Mouse (Mus musculus) embryo, embryonic 11.5 days (tissue): ENCODE results near the gene Arhgap10.
A peak's percentile ranks its signal among the peaks of the same experiment; 100 is the strongest.

Experiments
- DNase-seq: peaks from one replicate; pipeline ENCODE4 v3.0.0-alpha.2; 2012; ENCODE audit warnings: low read depth, low spot score

Arhgap10 gene

DNA sequence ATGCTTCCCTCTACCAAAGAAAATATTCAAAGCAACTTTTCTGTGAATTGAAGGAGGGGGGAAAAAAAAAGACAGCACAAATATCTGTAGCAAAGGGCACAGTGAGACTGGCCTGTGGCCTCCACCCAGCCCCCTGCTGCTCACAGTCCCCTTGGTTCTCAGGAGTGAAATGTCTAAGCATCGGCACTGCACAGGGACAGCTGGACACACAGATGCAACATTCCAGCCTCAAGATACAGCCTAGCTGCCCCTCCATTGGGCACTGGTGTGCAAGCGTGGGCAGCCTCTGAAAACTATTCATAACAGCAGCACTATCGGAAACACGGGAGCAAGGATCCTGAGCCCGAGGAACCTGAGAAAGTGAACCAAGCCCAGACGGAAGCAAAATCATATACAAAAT lies 113.7 kb downstream of the Arhgap10 start:
- no peak for DNase-seq

DNA sequence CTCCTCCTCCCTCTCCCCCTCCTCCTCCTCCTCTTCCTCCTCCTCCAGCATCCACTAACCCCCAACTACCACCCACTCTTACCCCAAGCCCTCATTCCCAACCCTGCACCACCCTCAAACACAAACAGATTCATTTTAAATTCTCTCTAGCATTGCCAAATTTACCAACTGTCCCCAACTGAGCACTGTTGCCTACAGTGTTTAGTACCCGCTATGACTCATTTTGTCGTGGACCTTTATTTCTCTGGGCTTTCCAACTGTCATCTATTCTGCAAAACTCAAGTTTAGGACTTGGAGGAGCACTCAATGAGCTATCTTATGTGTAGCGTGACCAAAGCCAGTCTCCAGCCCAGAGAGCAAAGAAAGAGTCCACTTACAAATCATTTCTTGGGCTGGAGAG lies 115.8 kb downstream of the Arhgap10 start:
- DNase-seq: no peak

DNA sequence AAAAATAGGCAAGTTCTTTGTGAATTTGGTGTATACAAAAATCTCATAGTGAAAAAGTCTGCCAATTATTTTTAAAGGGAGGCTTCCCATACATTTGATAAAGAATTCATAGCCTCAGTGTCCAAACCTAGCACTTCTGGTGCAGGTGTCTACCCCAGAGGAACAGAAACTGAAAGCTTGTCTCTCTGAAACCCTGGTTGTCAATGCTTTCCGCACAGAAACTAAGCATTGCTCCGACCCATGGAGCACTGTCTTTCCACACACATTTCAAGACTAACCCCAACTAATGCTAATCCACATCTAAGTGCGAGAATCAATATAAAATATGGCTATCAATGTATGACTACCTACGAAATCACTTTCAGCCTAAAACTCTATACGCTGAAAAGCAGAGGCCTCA lies 116.6 kb downstream of the Arhgap10 start:
- DNase-seq: no peak

DNA sequence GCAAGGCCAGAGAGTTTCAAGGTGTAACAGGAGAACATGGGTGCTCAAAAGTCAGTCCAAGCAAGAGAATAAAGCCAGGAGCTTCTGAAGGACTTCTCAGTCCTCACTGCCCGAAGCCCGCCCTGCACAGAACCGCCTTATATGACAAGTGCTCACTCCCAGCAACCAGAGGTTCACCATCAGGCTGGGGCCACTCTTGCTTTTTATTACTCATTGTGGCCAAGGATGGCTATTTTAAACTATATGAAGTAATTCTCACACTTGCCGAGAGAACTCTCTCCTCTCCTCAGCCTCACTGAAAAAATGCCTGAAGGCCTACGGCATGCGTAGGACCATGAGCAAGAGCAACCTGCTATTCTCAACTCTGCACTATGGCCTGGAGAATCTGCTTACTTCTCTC lies 133.7 kb downstream of the Arhgap10 start:
- no peak for DNase-seq

DNA sequence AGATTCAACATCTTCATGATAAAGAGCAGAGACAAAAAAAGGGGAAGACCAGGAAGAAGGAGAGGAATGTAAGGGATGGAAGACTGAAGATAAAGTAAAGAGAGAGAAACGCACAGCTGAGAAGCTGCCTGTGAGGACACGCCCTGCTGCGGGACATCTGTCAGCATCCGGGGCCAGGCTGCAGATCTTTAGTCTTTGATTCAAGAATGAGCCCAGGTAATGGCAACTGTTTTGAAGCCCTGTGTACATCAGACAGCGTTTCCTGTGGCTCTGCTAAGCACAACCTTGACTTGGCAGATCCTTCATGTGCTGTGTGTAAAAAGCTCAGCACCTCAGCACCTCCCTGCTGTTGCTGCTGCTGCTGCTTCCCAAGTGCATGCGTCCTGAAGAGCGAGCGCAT lies 134.1 kb downstream of the Arhgap10 start:
- no peak for DNase-seq

DNA sequence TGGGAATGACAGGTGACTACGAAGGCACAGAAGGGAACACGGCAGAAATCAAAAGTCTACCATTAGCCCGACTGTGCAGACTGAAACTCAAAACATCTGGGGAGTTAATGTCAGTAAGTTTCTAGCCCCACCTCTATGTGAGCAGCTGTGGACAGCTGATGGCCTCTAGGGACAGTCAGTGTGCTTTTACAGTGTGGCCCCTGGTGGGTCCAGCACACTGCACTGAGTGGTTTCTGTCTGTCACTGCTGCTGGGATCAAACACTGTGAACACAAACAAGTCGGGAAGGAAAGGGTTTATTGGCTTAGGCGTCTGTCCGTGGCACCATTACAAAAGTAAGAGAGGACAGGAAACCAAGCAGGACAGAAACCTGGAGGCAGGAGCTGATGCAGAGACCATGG lies 136.9 kb downstream of the Arhgap10 start:
- no peak for DNase-seq

DNA sequence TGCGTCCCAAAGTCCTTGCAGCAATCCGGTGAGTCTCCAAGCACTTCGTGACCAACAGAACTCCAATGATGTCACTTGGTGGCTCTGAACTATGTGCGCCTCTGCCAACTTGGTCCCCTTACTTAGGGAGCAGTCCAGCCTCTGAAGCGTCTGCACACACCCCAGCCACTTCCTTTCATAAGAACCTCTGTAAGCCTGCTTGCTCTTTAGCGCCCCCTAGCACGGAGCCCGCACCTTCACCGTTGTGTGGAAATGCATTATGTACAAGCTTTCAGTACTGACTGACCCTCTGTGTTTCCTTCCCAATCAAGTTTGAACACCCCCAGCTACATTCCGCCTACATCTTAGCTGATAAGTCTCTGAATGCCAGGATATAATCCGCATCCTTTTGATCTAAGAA lies 138.5 kb downstream of the Arhgap10 start:
- DNase-seq: peak; percentile 26

DNA sequence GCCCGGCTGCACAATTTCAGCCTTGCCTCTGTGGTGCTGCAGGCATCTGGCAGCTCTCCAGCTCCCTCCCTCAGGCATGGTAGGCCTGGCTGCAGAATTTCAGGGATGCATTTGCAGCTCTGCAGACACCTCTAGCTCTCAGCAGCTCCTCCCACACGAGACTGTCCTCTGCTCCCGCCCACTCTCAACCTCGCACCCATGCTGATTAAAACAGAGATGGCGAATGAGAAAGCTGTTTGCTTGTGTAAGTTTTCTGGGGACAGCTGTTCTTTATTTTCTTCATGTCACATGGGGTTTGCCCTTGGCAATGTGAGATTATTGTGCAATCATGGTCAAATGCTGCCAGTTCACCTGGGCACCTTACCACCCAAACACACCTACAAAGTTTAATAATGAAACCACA lies 141.3 kb downstream of the Arhgap10 start:
- no peak for DNase-seq

DNA sequence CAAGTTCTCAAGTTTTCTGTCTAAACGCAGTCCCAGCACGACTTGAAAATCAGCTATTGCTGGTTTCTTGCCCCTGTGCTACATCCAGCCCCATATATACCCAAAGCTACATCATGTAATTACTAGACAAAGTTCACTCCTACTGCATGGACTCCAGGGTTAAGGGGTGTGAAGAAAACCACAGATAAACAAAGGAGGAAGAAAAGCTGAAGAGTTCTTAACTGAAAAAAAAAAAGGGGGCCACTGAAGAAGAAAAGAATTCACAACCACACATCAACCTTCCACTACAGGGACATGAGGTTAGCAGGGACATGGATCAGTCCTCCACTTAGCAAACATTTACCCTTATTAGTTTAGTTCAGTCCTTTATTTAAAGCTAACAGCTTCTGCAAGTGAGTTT lies 141.8 kb downstream of the Arhgap10 start:
- DNase-seq: no peak

DNA sequence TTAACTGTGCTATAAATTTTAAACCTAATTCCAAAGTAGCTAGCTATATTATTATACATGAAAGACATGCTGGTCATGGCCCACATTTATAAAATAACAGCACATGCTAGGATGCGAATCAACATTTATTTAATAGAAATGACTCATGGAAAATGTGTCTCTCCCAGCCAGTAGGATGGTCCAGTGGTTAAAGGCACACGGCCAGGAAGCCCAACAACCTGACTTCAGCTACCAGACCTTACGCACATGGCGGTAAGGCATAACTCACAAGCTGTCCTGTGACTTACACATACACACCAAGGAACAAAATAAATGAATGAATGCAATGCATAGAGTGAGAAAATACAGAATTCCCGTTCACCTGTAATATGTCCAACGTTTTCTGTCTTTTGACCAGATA lies 146.7 kb downstream of the Arhgap10 start:
- DNase-seq: no peak

DNA sequence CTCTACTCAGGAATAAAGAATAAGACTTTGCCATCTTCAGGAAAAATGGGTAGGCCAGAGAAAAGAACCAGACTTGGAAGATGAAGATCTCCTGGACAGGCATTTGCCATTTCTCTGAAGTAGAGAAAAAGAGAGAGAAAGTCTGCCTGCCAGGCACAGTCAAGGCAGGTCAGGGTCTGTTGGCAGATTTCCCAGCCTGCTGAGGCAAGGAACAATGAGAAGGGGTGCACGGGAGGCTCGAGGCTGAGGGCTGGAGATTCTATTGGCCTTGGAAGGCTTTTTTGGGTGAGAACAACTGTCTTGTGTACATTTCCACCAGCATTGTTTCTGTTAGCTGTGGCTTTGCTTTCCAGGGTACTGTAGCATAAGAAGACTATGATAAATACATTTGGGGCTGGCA lies 147.4 kb downstream of the Arhgap10 start:
- no peak for DNase-seq

DNA sequence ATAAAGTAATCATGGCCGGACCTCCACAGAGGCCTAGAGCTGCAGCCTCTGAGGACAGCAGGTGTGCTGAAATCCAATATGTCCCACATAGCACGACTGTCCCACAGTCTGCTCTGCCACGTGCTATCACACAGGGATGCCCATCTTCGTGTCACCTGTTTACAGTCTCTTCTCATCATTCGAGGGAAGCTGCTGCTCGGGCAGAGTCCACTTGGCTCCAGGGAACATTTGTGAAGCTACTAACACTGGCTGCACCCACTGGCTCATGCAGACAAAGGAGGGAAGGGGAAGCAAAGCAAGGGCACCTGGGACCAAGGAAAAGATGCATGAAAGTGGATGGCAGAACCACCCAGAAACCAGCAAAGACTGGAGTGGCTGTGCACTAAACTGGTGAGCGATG lies 148.1 kb downstream of the Arhgap10 start:
- no peak for DNase-seq

DNA sequence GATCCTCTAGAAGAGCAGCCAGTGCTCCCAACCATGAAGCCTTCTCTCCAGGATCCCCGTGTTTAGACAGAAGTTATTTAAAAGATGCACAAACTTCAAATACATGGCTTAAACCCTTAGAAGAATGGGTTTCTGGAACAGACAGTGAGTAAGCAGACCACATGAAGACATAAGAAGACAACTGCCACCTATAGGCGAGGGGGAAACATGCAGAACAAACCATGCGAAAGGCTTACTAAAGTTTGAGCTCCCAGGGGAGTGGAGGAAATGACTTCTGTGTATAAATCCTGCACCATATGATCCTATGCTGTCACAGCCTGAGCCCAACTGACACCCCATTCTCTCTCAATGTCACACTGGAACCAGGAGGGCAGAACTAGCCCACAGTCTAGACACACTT lies 150.7 kb downstream of the Arhgap10 start:
- DNase-seq: no peak

DNA sequence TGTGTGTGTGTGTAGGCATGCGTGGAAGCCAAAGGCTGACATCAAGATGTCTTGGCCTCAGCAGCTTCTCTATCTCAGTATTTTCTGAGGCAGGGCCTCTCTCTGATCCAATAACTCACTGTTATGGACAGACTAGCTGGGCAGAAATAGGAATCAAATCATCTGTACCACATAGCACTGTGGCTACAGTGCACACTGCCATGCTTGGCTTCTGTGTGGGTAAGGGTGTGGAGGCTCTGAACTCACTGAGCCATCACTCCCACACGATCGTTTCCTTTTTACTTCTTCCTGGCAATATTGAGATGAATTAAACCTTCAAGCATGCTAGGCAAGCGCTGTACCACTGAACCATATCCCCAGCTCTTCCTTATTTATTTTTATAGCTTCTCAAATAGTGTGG lies 151.3 kb downstream of the Arhgap10 start:
- no peak for DNase-seq

DNA sequence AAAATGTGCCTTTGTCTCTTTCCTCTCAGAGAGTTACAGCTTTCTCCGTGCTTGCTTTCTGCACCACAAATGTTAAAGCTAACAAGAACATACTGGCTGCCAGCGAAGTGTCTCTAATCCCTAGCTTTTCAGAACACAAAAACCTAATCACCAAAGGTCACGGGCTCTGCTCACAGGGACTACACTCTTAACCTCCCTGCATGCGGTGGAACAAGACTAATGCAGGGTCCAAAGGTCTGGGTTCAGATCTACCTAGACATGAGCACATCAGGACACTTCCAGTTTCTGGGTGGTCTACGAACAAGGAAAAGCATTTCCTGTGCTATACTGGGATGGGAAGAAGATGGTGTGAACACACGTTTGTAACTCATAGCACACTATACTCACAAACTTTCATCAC lies 151.8 kb downstream of the Arhgap10 start:
- DNase-seq: no peak

DNA sequence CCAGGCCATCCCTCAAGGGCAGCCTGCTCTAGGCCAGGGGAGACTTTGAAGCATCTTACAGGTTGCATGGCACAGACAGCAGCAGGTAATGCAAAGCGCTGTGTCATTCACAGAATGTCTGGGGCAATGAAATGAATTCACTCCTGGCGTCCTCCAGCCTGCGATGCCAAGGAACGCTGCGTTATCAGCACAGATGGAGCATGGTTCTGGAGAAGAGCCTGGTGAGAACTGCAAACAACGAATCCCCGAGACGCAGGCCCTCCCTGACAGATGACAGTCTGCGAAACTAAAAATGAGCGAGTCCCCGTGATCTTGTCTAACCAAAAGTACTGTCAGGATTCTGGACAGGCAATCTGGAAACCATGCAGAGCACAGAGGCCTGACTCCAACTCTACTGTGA lies 153.3 kb downstream of the Arhgap10 start:
- DNase-seq: no peak

DNA sequence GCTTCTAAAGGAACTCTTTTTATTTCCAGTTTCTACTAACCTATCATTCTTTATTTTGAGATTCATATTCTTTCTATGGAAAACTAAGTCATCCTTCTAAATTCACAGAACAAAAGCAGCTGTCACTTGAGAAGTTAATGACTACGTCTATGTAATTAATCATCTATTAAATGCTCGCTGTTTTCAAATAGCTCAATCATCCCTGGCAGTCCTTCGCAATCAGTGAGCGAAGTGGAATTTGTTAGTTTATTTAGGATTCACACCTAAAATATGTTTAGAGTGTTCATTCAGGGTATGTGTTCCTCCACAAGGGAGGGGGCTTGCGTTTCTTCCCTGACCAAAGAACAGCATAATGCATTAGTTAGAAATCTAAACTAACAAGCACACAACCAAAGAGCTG lies 156.9 kb downstream of the Arhgap10 start:
- no peak for DNase-seq

DNA sequence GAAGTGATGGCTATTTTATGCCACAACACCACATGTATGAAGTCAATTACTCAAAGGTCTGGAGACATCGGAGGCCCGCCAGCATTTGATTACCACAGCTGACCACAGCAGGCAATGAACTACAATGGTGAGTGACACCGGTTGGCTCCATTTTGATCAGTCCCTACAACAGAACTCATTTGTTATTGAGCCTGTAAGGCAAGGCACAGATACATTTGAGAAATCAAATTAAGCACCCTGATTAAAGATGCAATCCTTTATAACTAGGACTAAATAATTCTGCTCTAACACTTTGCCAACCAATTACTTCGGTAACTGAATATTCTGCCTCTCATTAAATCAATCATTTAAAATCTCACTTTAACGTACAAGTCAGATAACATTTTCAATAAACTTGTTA lies 157.3 kb downstream of the Arhgap10 start:
- DNase-seq: no peak

DNA sequence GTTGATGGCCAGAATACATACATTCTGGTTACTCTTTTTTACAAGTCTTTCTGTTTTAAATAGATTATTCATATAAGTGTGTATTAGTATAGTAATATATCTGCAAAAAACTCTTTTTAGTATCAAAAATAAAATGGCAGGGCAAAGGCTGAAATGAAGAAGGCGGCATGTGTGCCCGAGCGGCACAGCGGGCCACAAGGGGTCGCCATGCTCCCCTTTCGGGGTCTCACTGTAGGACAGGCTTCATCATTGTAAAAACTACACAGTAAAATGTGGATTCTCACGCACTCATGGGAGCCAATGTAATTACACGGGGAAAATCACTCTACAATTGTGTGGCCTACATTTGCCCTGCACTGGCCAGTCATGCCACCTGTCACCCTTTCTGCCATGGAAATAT lies 160.6 kb downstream of the Arhgap10 start:
- no peak for DNase-seq

DNA sequence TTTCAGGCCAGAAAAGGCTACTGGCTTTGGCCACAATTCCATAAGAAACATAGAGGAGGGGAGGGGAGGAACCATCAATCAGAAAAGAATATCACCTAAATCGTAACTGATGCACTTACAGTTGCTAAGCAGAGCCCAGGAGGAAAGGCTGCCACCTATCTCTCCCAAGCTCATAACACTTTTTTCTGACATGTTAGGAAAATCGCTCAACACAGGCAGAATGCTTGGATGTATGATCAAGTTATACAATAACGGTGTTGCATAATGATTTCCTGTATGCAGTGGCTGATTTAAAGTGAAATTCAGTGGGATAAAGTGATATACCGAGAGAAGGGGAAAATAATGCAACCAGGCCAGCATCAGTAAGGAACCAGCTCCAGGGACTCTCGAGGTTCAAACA lies 162.4 kb downstream of the Arhgap10 start:
- DNase-seq: no peak

DNA sequence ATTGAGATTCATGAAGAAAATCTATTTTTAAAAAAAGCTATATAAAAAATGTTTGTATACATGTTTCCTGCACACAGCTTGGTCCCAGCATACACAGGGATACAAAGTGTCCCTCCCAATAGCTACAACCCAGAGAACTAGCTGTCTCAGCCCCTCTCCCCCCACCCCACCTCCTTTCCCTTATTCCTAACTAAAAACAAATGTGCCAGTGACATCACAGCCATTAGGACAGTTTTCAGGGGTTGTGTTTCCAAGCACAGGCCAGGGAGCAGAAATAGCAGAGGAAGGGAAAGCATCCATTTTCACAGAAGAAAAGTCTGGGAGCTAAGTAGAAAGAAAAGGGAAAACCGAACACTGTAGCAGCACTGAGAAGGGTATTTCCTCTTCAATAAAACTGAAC lies 163.6 kb downstream of the Arhgap10 start:
- DNase-seq: no peak

DNA sequence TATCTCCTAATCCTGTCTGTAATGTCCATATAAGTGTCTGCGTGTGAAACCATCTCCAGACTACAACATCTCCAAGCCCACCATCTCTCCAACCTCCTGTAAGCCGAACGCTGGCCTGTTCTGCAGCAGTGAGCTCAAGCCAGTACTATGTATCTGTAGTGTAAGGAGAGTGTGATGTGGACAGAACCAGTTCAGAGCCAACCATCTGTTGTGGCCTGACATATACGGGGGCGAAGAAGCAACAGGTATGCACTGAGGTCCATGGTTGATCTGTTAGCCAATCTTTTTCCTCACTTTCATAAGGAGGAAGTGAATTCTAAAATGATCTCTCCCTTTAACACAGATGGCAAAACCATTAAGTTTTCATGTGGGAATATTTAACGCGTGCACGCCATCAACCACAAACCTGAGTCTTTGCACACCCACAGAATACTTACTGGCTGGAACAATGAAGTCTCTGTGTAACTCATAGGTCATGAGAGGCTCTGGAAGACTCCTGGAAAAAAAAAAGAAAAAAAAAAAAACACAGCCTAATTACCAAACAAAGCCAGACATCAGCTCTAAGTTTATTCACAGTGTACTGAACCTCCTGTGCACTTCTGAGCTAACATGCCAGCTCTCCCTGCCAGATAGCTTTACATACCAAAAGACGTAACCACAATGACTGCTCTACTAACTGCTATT lies 166.4 kb downstream of the Arhgap10 start:
- no peak for DNase-seq

DNA sequence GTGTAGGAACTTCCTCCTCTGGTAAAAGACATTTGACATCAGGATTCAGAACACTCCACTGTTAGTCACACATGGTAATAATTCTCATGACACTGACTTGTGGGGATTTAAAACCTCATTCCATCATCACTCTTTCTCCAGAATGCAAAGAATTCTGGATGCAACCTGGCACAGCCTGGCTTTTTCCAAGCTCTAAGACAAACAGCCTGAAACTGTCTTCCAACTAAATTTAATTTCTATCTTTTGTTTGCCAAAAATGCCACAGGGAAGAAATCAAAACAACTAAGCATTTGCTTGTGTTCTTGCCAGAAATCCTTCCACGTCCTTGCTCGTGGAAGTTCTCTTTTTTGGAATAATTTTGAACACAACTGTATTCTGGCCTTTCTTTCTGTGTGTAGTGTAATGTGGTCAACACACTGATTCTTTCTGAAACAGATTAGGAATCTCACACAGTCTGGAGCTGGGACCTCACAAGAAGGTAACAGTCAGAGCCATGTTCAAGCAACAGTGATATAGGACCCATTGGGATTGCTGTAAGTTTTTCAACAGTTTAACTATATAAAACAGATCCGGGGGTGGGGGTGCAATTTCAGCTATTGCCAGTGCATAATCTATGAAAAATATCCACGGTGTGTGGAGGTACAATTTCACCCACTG lies 167.5 kb downstream of the Arhgap10 start:
- no peak for DNase-seq

DNA sequence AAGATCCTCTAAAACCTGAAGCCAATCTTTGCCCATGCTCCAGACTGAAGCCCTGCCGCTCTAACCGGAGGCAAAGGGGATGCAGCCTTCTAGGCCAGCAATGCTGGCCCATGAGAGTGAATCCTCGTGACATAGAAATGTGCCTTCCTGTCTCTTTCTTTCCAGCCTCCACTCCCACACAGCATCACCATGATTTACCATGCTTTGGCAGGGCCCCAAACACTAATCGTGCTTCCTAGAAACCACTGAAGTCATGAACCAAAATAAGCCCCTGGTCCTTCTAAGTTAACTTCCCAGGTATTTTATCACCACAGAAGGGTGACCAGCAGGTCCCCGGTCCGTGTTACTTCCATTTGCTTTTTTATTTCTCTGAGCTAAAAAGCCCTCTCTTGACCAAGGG lies 173.8 kb downstream of the Arhgap10 start:
- no peak for DNase-seq
